Mouse (Mus musculus): ENCODE results near the gene Mlf1. TPM values are rescaled to one million over a fixed set of nuclear protein-coding genes. Genes with fewer than 3 reads are reported as not detected.

The Mlf1 gene
- polyA plus RNA-seq (2014; fragmentation: Nextera tagmentation; extraction: Ambion mirVana): 29.2 and 31.7 TPM in 2 replicates

DNA sequence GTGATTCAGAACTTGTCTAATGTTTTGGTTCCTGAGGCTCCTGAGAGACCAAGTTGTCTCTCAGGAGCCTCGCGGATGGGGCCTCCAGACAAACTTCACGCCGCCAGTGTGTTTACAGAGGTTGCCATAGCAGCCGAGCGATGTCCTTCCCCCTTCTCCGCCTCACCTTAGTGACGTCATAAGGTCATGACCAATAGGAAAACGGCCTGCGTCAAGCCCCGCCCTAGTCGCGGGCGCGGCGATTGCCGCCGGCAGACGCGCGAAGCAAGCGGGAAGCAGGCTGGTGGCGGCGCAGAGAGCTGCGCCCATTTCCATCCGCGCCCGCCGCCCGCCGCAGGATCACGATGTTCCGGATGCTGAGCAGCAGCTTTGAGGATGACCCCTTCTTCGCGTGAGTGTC, at the start of gene Mlf1:
TSS of gene Mlf1 (plus strand) at position 226 of the 400 bp plus-strand sequence.
- no peaks in the 10 kb centered on the region for H3K9me3 ChIP-seq (ENCODE audit: control insufficient read depth, low read length)
- peak within 1 kb of the TSS; percentile 48 for H3K4me3 ChIP-seq (ENCODE audit: low read depth, low read length)
- peaks cover 3% of the 10 kb centered on the region; the same call in 1 of the 2 replicates for H3K27me3 ChIP-seq (ENCODE audit: control insufficient read depth, insufficient read depth, low read length)
- peak; percentile 99 for DNase-seq (ENCODE audit: low spot score, missing footprints)
- WGBS: under 1% methylated on average over 33 of the region's 35 CpGs
- H3K4me2 ChIP-seq: peak within 1 kb of the TSS; percentile 87
- H3K27ac ChIP-seq (ENCODE audit: low read depth, low read length): no peak within 1 kb of the TSS
- peak; percentile 99 for ATAC-seq (ENCODE audit: low FRiP score)
- peak within 1 kb of the TSS; percentile 65 for H3K9ac ChIP-seq (ENCODE audit: low read length)
- H3K36me3 ChIP-seq (ENCODE audit: control insufficient read depth, insufficient read depth, low read length): no peaks in the 10 kb centered on the region
- no peaks in the 10 kb centered on the region for H3K4me1 ChIP-seq (ENCODE audit: control insufficient read depth, insufficient read depth, low read length)

DNA sequence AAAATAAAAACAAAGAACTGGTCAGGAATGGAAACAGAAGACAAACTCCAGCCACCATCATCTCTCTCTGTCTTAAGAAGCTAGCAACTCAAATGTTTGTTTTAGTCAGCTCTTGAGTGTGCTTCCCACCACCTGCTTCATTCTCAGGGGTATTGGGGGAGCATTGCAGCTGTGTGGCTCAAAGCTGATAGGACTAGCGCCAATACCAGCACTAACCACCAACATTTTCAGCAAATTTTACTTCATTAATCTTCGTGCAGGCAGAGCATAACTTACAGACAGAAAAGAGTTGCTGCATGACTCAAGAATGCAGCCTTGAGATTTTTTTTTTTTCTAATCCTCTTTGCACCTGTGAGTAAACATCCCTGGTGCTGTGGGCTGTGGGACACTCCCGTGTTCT, 34.3 kb upstream of the Mlf1 start:
- DNase-seq (ENCODE audit: low spot score, missing footprints) (no peak), ATAC-seq (ENCODE audit: low FRiP score) (no peak)
- Histone ChIP-seq H3K4me2 (no peak overlapping the region), H3K4me1 (ENCODE audit: control insufficient read depth, insufficient read depth, low read length) (no peaks in the 10 kb centered on the region; the same call in 1 of the 2 replicates), H3K27me3 (ENCODE audit: control insufficient read depth, insufficient read depth, low read length) (no peaks in the 10 kb centered on the region), H3K27ac (ENCODE audit: low read depth, low read length) (no peak overlapping the region), H3K36me3 (ENCODE audit: control insufficient read depth, insufficient read depth, low read length) (no peaks in the 10 kb centered on the region), H3K4me3 (ENCODE audit: low read depth, low read length) (no peak overlapping the region), H3K9me3 (ENCODE audit: control insufficient read depth, low read length) (no peaks in the 10 kb centered on the region), H3K9ac (ENCODE audit: low read length) (no peak overlapping the region)
- 72% methylated on average over 3 of the region's 3 CpGs for WGBS

DNA sequence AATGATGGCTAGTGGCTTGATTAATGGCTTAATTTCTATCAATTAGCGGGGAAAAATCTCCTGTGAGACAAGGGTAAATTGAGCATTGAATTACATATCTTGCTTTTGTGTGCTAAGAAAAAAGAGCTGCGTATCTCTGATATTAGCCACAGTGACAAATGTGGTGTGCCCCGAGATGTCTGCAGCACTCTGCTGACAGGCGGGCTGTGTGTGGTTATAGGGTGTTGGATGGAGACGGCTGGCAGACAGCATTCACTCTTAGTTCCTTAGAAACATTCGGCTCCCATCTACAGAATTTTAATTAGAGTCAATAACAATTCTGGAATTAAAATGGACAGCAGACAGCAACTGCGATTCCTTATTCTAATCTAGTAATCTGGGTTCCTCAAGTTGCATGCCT, 33.0 kb upstream of the Mlf1 start:
- H3K36me3 ChIP-seq (ENCODE audit: control insufficient read depth, insufficient read depth, low read length): no peaks in the 10 kb centered on the region
- no peaks in the 10 kb centered on the region for H3K27me3 ChIP-seq (ENCODE audit: control insufficient read depth, insufficient read depth, low read length)
- H3K4me1 ChIP-seq (ENCODE audit: control insufficient read depth, insufficient read depth, low read length): no peaks in the 10 kb centered on the region; the same call in 1 of the 2 replicates
- no peak overlapping the region for H3K4me3 ChIP-seq (ENCODE audit: low read depth, low read length)
- no peak overlapping the region for H3K27ac ChIP-seq (ENCODE audit: low read depth, low read length)
- ATAC-seq (ENCODE audit: low FRiP score) (no peak), DNase-seq (ENCODE audit: low spot score, missing footprints) (no peak)
- H3K9ac ChIP-seq (ENCODE audit: low read length): no peak overlapping the region
- H3K4me2 ChIP-seq: no peak overlapping the region
- H3K9me3 ChIP-seq (ENCODE audit: control insufficient read depth, low read length): no peaks in the 10 kb centered on the region
- WGBS: 80% methylated on average over 7 of the region's 7 CpGs

DNA sequence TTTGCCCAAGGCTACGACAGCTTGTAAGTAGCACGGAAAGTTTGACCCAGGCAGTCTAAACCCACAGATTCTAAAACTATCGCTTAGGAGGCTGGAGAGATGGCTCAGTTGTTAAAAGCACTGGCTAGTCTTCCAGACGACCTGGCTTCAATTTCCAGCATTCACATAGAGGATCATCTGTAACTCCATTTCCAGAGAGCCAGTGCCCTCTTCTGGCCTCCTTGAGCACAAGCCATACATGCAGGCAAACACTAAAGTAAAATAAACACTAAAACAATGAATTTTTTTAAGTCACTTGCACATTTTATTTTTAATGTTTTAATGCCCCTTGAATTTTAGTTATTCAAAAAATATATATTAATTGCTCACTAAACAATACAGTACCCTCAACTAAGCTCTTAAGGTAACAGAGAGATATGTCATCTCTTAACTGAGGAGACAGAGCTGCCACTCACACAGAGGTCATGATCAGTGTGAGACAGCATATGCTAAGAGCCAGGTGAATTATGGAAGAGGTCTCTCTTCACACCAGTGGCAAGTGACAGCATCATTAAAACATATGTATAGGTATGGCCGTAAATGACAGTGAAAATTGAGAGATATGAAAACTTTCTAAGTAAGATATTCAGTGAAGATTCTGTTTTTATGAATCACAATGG, 30.8 kb upstream of the Mlf1 start:
- Histone ChIP-seq H3K4me2 (no peak overlapping the region), H3K4me3 (ENCODE audit: low read depth, low read length) (no peak overlapping the region), H3K9ac (ENCODE audit: low read length) (no peak overlapping the region), H3K27ac (ENCODE audit: low read depth, low read length) (no peak overlapping the region; the same call in 1 of the 2 replicates), H3K27me3 (ENCODE audit: control insufficient read depth, insufficient read depth, low read length) (no peaks in the 10 kb centered on the region), H3K9me3 (ENCODE audit: control insufficient read depth, low read length) (no peaks in the 10 kb centered on the region), H3K4me1 (ENCODE audit: control insufficient read depth, insufficient read depth, low read length) (no peaks in the 10 kb centered on the region; the same call in 1 of the 2 replicates), H3K36me3 (ENCODE audit: control insufficient read depth, insufficient read depth, low read length) (no peaks in the 10 kb centered on the region)
- WGBS: 64% methylated on average over 5 of the region's 5 CpGs
- ATAC-seq (ENCODE audit: low FRiP score) (no peak), DNase-seq (ENCODE audit: low spot score, missing footprints) (peak; percentile 85)

DNA sequence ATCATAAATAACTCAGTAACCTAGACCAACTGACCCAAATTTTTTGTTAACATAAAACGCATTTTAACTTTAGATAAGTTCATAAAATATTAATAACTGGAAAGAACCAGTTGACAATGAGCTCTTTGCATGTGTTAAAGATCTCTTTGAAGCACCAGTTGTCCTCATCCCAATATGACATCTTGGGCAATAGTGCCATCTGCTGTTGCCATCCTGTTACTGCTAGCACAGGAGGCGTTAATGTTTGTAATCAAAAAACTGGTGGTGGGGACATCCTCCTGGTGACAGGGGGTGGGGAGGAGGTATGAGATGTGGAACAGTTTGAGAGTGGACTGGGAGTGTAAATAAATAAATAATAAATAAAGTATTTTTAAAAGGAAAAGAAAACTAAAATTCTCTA, 29.3 kb upstream of the Mlf1 start:
- Histone ChIP-seq H3K27me3 (ENCODE audit: control insufficient read depth, insufficient read depth, low read length) (no peaks in the 10 kb centered on the region), H3K36me3 (ENCODE audit: control insufficient read depth, insufficient read depth, low read length) (no peaks in the 10 kb centered on the region), H3K9me3 (ENCODE audit: control insufficient read depth, low read length) (no peaks in the 10 kb centered on the region), H3K4me3 (ENCODE audit: low read depth, low read length) (no peak overlapping the region), H3K9ac (ENCODE audit: low read length) (no peak overlapping the region), H3K4me1 (ENCODE audit: control insufficient read depth, insufficient read depth, low read length) (no peaks in the 10 kb centered on the region; the same call in 1 of the 2 replicates), H3K27ac (ENCODE audit: low read depth, low read length) (no peak overlapping the region), H3K4me2 (no peak overlapping the region)
- ATAC-seq (ENCODE audit: low FRiP score): peak; percentile 63
- DNase-seq (ENCODE audit: low spot score, missing footprints): peak; percentile 90
- WGBS: 5% methylated on average over 2 of the region's 2 CpGs

DNA sequence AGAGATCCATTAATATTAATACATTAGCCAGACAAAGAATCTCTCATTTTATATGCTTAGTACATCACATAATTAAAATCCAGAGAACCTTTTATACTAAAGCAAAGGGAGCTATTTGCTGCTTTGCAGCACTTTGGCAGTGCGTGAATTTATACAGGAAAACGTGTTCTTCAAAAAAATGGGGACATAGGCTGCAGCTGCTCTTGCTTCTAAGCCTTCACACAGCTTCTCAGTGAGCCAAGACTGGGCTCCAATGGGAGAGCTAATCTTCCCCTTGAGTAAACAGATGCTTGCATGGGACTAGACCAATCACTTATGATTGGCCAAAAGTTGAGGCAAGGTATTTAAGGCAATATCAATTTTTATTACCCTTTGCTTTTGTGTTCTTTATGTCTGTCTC, 27.2 kb upstream of the Mlf1 start:
- DNase-seq (ENCODE audit: low spot score, missing footprints): no peak
- WGBS: 74% methylated on average over 2 of the region's 2 CpGs
- ATAC-seq (ENCODE audit: low FRiP score): no peak
- Histone ChIP-seq H3K4me2 (no peak overlapping the region), H3K9ac (ENCODE audit: low read length) (no peak overlapping the region), H3K27ac (ENCODE audit: low read depth, low read length) (no peak overlapping the region), H3K27me3 (ENCODE audit: control insufficient read depth, insufficient read depth, low read length) (no peaks in the 10 kb centered on the region), H3K4me1 (ENCODE audit: control insufficient read depth, insufficient read depth, low read length) (peaks cover 2% of the 10 kb centered on the region), H3K9me3 (ENCODE audit: control insufficient read depth, low read length) (no peaks in the 10 kb centered on the region), H3K36me3 (ENCODE audit: control insufficient read depth, insufficient read depth, low read length) (no peaks in the 10 kb centered on the region), H3K4me3 (ENCODE audit: low read depth, low read length) (no peak overlapping the region)

DNA sequence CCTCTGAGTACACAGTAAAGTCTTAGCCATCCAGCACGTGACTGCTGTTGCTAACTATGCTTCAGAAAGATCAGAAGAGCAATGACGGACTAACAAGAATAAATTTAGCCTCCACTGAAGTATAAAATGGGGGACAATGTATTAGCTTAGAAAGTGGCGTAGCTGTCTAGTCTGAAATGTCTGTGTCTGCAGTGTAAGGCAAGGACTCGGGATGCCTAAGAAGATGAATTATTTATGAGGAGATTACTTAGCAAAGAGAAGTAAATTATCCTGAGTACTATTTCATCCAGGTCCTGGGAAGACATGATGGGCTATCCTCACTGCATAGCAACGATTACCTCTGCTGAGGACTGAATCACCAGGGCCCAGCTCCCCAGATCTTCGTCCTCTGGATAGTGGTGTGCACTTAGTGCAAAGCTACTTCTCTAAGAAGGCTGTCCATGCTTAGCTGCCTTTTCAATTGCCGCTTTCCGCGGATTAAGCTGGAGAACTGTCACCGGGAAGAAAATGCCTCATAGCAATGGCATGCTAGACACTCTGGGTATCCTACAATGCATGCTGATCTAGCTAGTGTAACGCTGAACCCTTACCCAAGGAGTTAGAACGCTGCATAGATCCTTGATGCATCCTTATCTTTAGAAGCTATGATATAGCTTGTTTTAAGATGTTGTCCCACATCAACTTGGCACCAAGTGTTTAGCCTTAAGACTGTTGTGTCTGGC, 22.3 kb upstream of the Mlf1 start:
- H3K27ac ChIP-seq (ENCODE audit: low read depth, low read length): no peak overlapping the region
- 41% methylated on average over 12 of the region's 12 CpGs for WGBS
- ATAC-seq (ENCODE audit: low FRiP score): peak; percentile 70

DNA sequence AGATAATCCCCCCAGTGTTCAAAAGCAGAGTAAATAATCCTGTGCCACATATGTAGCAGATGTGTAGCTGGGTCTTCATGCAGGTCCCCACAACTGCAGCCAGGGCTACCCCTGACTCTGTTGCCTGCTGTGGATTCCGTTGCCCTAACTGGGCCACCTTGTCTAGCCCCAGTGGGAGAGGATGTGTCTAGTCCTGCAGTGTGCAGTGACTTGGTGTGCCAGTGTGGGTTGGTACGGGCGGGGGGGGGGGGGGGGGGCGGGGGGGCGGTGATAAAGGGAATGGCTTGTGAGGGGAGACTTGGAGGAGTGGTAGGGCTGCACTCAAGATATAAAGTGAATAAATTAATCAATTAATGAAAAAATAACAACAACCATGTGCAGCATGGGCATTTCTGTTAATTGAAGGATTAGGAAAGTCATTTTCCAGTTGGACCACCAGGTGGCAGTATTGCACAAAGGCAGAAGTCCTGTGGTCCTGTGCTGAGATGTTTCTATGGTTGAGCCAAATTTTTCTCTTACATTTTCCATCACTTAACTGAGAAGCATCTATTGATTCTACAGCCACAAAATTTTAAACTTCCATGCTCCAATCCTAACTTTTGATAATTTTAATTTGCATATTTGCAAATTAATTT, 21.7 kb upstream of the Mlf1 start:
- Histone ChIP-seq H3K36me3 (ENCODE audit: control insufficient read depth, insufficient read depth, low read length) (no peaks in the 10 kb centered on the region), H3K4me2 (no peak overlapping the region), H3K9me3 (ENCODE audit: control insufficient read depth, low read length) (no peaks in the 10 kb centered on the region), H3K4me1 (ENCODE audit: control insufficient read depth, insufficient read depth, low read length) (peaks cover 4% of the 10 kb centered on the region), H3K9ac (ENCODE audit: low read length) (no peak overlapping the region), H3K4me3 (ENCODE audit: low read depth, low read length) (no peak overlapping the region), H3K27ac (ENCODE audit: low read depth, low read length) (no peak overlapping the region), H3K27me3 (ENCODE audit: control insufficient read depth, insufficient read depth, low read length) (no peaks in the 10 kb centered on the region)
- DNase-seq (ENCODE audit: low spot score, missing footprints) (peak; percentile 90), ATAC-seq (ENCODE audit: low FRiP score) (peak; percentile 69)
- WGBS: 23% methylated on average over 5 of the region's 5 CpGs

More for the DNA sequence above, 22.3 kb upstream of the Mlf1 start:
- Histone ChIP-seq H3K36me3 (ENCODE audit: control insufficient read depth, insufficient read depth, low read length) (no peaks in the 10 kb centered on the region), H3K4me3 (ENCODE audit: low read depth, low read length) (no peak overlapping the region), H3K4me2 (no peak overlapping the region), H3K9ac (ENCODE audit: low read length) (no peak overlapping the region), H3K27me3 (ENCODE audit: control insufficient read depth, insufficient read depth, low read length) (no peaks in the 10 kb centered on the region), H3K4me1 (ENCODE audit: control insufficient read depth, insufficient read depth, low read length) (peaks cover 4% of the 10 kb centered on the region), H3K9me3 (ENCODE audit: control insufficient read depth, low read length) (no peaks in the 10 kb centered on the region)
- DNase-seq (ENCODE audit: low spot score, missing footprints): peak; percentile 89

DNA sequence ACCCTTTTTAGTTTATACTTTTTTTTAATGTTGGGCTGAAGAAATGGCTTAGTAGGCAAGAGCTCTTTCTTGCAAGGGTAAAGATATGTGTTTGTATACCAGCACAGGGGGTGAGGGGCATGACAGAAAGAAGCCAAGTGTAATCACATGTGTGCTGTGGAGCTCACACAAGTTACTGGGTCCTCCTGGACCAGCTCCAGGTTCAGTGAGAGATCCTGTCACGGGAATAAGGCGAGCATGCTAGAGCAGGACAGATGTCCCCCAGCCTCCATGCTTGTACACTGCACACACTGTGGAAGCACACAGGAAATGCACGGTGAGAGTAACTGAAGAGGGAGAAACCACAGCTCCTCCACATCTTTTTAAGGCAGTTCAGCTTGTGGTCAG, 21.1 kb upstream of the Mlf1 start:
- DNase-seq (ENCODE audit: low spot score, missing footprints) (no peak), ATAC-seq (ENCODE audit: low FRiP score) (0 out of 2 replicates have a peak, but pooled peaks have one; percentile 34)
- Histone ChIP-seq H3K4me3 (ENCODE audit: low read depth, low read length) (no peak overlapping the region), H3K27me3 (ENCODE audit: control insufficient read depth, insufficient read depth, low read length) (no peaks in the 10 kb centered on the region), H3K9me3 (ENCODE audit: control insufficient read depth, low read length) (no peaks in the 10 kb centered on the region), H3K4me2 (no peak overlapping the region), H3K27ac (ENCODE audit: low read depth, low read length) (no peak overlapping the region), H3K4me1 (ENCODE audit: control insufficient read depth, insufficient read depth, low read length) (peaks cover 4% of the 10 kb centered on the region), H3K36me3 (ENCODE audit: control insufficient read depth, insufficient read depth, low read length) (no peaks in the 10 kb centered on the region), H3K9ac (ENCODE audit: low read length) (no peak overlapping the region)
- WGBS: 96% methylated on average over 3 of the region's 3 CpGs

Measured in midbrain, embryonic 11.5 days (tissue).